Mouse (Mus musculus): ENCODE measurements at regions not wholly inside any gene's neighbourhood (a gene's known extent, or its start where the extent isn't known, plus 50 kb on each side); places are given as distances from the start of the nearest gene placed in this dataset.

GRCm38 (mm10) chr11:39733434-39734076 lies 961.4 kb downstream of the Mat2b start:
- DNase-seq, result no peak

GRCm38 (mm10) chr11:39723621-39724020 lies 971.4 kb downstream of the Mat2b start:
- DNase-seq, result no peak

- DNase-seq, result no peak
Measured at GRCm38 (mm10) chr11:39678521-39678920, 1016.5 kb downstream of the Mat2b start.

GRCm38 (mm10) chr11:39653595-39653994 lies 1041.4 kb downstream of the Mat2b start:
- DNase-seq, result no peak

- no peak for DNase-seq
Measured at GRCm38 (mm10) chr11:39619356-39619755, 1075.6 kb downstream of the Mat2b start.

GRCm38 (mm10) chr11:39615843-39616242 lies 1079.2 kb downstream of the Mat2b start:
- no peak for DNase-seq

GRCm38 (mm10) chr11:39596479-39596878 lies 1098.5 kb downstream of the Mat2b start:
- no peak for DNase-seq

- DNase-seq, result peak; percentile 10
Measured at GRCm38 (mm10) chr11:39588641-39589385, 1106.2 kb downstream of the Mat2b start.

- DNase-seq, result no peak
Measured at GRCm38 (mm10) chr11:39558287-39558686, 1136.7 kb downstream of the Mat2b start.

GRCm38 (mm10) chr11:39550066-39550465 lies 1144.9 kb downstream of the Mat2b start:
- DNase-seq, result no peak

GRCm38 (mm10) chr11:39524866-39525649 lies 1169.9 kb downstream of the Mat2b start:
- DNase-seq, result no peak

GRCm38 (mm10) chr11:39495253-39495652 lies 1199.8 kb downstream of the Mat2b start:
- no peak for DNase-seq

- DNase-seq, result no peak
Measured at GRCm38 (mm10) chr11:39477136-39477535, 1217.9 kb downstream of the Mat2b start.

GRCm38 (mm10) chr11:39453329-39453952 lies 1241.6 kb downstream of the Mat2b start:
- no peak for DNase-seq

- DNase-seq, result no peak
Measured at GRCm38 (mm10) chr11:39446374-39446773, 1248.6 kb downstream of the Mat2b start.

- no peak for DNase-seq
Measured at GRCm38 (mm10) chr11:39411691-39412090, 1283.3 kb downstream of the Mat2b start.

- no peak for DNase-seq
Measured at GRCm38 (mm10) chr11:39411182-39411581, 1283.8 kb downstream of the Mat2b start.

GRCm38 (mm10) chr11:39364827-39365226 lies 1330.2 kb downstream of the Mat2b start:
- no peak for DNase-seq

- no peak for DNase-seq
Measured at GRCm38 (mm10) chr11:39350616-39351015, 1344.4 kb downstream of the Mat2b start.
